Mouse (Mus musculus): ENCODE results near the gene Ptf1a.

GRCm38 (mm10) chr2:19406531-19406930 is 38.9 kb upstream of the Ptf1a start:
- TF ChIP-seq CTCF (IDR thresholded peaks at IDR 0.05): no peak
- TF ChIP-seq EP300 (IDR thresholded peaks at IDR 0.05; ENCODE audit: insufficient read depth, low read depth, low read length): no peak
- TF ChIP-seq POLR2A (IDR thresholded peaks at IDR 0.05; ENCODE audit: insufficient read depth, low read depth, low read length): no peak

Data from heart, adult 2 months (tissue).